Mouse (Mus musculus): ENCODE results near the gene Ets1.

- TF ChIP-seq CTCF (IDR thresholded peaks at IDR 0.05; ENCODE audit: control insufficient read depth, insufficient read depth, low read length) (no peak), POLR2A (IDR thresholded peaks at IDR 0.05; ENCODE audit: borderline replicate concordance, control insufficient read depth, low read depth, low read length) (no peak)
These were observed 129.1 kb downstream of the Ets1 start for GRCm38 (mm10) chr9:32765123-32765522.

All from bone marrow, adult 2 months (tissue).